Mouse (Mus musculus) kidney, embryonic 16.5 days (tissue): ENCODE results near the gene Zfp574. TPM values are rescaled to one million over a fixed set of nuclear protein-coding genes. Genes with fewer than 3 reads are reported as not detected.

ENCODE experiments used
- ATAC-seq: fragments of 200-750 bp; cut with Nextera tagmentation; 2 replicates; pipeline ENCODE4 v1.8.0; 2017; ENCODE audit warnings: moderate TSS enrichment; ENCODE audit not compliant: low FRiP score, low TSS enrichment
- H3K27ac ChIP-seq: fragments of 300-500 bp; sonication (generic); 2 replicates; pipeline ENCODE4 v1.5.1; 2014; ENCODE audit warnings: low read length
- H3K27me3 ChIP-seq: fragments of 300-500 bp; sonication (generic); 2 replicates; pipeline ENCODE4 v1.6.1; 2014; ENCODE audit warnings: low read length, control low read depth, mixed read lengths; ENCODE audit not compliant: insufficient read depth
- H3K36me3 ChIP-seq: fragments of 300-500 bp; sonication (generic); 2 replicates; pipeline ENCODE4 v1.6.1; 2014; ENCODE audit warnings: low read length, control low read depth, mixed read lengths; ENCODE audit not compliant: insufficient read depth
- H3K4me1 ChIP-seq: fragments of 300-500 bp; sonication (generic); 2 replicates; pipeline ENCODE4 v1.6.1; 2014; ENCODE audit warnings: low read length, control low read depth, mixed read lengths; ENCODE audit not compliant: insufficient read depth
- H3K4me2 ChIP-seq: fragments of 300-500 bp; sonication (generic); replicated peaks from 2 replicates; pipeline ENCODE4 v1.6.1; 2014; ENCODE audit warnings: low read depth, low read length
- H3K4me3 ChIP-seq: fragments of 300-500 bp; sonication (generic); 2 replicates; pipeline ENCODE4 v1.5.1; 2014; ENCODE audit warnings: mild to moderate bottlenecking, low read length
- H3K9ac ChIP-seq: fragments of 300-500 bp; sonication (generic); replicated peaks from 2 replicates; pipeline ENCODE4 v1.6.1; 2014; ENCODE audit warnings: low read length
- H3K9me3 ChIP-seq: fragments of 300-500 bp; sonication (generic); 2 replicates; pipeline ENCODE4 v1.6.1; 2016; ENCODE audit warnings: low read length, control low read depth
- WGBS: fragments of 180-500 bp; shearing (Covaris S2); extraction: QIAGEN DNeasy Blood & Tissue Kit; methylation state at CpG from one replicate; pipeline ENCODE4 v1.1.7; 2014; 5-methylcytosine and 5-hydroxymethylcytosine counted together
- microRNA-seq: library from miRNA; unstranded; fragments of <30 nt; microRNA quantifications from one replicate; pipeline ENCODE4, GENCODE M21; 2016
- polyA plus RNA-seq: library from polyadenylated mRNA; unstranded; fragments of >200 nt; fragmentation: Nextera tagmentation; extraction: Ambion mirVana; gene quantifications from 2 replicates; pipeline ENCODE4 v1.2.1, GENCODE M21; 2015

The Zfp574 gene
- polyA plus RNA-seq, 1 experiment from 2014 or later: 37.7 TPM

GRCm38 (mm10) chr7:25125716-25126281 is 53.4 kb downstream of the Zfp574 start:
- Histone ChIP-seq H3K9ac (no peak overlapping the region), H3K36me3 (no peaks in the 10 kb centered on the region), H3K9me3 (no peaks in the 10 kb centered on the region), H3K4me1 (no peaks in the 10 kb centered on the region), H3K4me3 (no peak overlapping the region), H3K27ac (no peak overlapping the region), H3K4me2 (no peak overlapping the region), H3K27me3 (no peaks in the 10 kb centered on the region)
- no peak for ATAC-seq
- WGBS: 72% methylated on average over 10 of the region's 10 CpGs

DNA sequence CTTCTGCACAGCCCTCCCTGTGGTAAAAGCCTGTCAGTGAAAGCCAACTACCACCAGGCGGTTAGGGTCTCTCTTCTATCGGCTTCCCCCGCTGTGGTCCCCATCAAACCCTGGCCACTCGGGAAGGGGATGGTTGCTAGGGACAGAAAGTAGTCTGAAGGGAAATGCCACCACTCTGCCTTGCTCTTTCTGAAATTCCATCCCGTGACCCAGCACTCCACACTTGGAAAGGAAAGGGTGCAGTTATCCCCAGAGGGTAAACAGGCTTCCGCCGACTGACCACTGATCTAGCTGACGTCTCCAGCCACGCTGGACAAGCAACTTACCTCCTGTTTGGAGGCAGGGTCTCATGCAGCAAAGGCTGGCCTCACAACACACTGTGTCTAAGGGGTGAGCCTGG is 55.6 kb downstream of the Zfp574 start:
- Histone ChIP-seq H3K4me1 (no peaks in the 10 kb centered on the region), H3K9me3 (no peaks in the 10 kb centered on the region), H3K36me3 (no peaks in the 10 kb centered on the region), H3K27ac (no peak overlapping the region), H3K4me3 (no peak overlapping the region), H3K9ac (no peak overlapping the region), H3K4me2 (no peak overlapping the region), H3K27me3 (peaks cover 16% of the 10 kb centered on the region)
- ATAC-seq: no peak
- WGBS: 60% methylated on average over 9 of the region's 9 CpGs

- Histone ChIP-seq H3K9ac (no peak overlapping the region), H3K4me2 (no peak overlapping the region), H3K9me3 (no peaks in the 10 kb centered on the region), H3K4me1 (no peaks in the 10 kb centered on the region), H3K27me3 (peaks cover 30% of the 10 kb centered on the region), H3K36me3 (no peaks in the 10 kb centered on the region), H3K27ac (no peak overlapping the region), H3K4me3 (no peak overlapping the region)
- WGBS: 49% methylated on average over 13 of the region's 13 CpGs
- no peak for ATAC-seq
Observed at GRCm38 (mm10) chr7:25129390-25129979, 57.1 kb downstream of the Zfp574 start.

DNA sequence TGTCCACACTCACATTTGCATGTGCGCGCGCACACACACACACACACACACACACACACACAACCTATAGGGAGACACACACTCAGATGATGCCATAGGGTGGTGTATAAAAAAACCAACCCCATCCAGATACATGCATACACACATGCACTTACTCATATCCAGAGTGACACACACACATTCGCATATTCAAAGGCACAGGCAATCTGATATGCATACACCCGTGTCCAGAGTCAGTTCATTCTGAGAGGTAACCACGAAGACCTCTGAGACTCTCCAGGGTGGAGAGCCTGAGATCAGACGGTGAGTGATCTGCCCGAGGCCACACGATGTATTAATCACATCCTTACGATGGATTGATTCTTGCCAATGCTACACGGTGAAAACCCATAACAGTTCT is 58.2 kb downstream of the Zfp574 start:
- no peak overlapping the region for H3K9ac ChIP-seq
- H3K27ac ChIP-seq: no peak overlapping the region
- H3K4me3 ChIP-seq: no peak overlapping the region
- H3K27me3 ChIP-seq: peaks cover 40% of the 10 kb centered on the region
- ATAC-seq: no peak
- H3K36me3 ChIP-seq: no peaks in the 10 kb centered on the region
- H3K4me2 ChIP-seq: no peak overlapping the region
- no peaks in the 10 kb centered on the region for H3K4me1 ChIP-seq
- H3K9me3 ChIP-seq: peaks cover 3% of the 10 kb centered on the region; the same call in 1 of the 2 replicates
- WGBS: 81% methylated on average over 11 of the region's 11 CpGs

DNA sequence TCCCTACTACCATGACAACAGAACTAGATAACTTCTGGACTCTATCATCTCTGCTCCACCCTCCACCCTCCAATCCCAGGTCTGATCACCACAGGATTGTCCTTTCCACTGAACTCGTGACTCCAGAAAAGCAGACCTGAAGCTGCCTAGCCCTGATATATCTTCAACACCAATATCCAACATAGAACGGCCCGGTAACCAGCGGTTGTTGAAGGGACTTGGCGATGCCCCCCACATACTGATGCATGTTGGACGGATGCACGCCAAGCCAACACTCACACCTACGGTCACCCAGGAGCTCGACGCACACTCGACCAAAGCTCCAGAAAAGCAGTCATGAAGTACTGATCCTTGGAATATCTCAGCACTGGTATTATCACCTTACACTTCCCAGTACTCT is 58.9 kb downstream of the Zfp574 start:
- Histone ChIP-seq H3K9me3 (peaks cover 5% of the 10 kb centered on the region; the same call in 1 of the 2 replicates), H3K4me3 (no peak overlapping the region), H3K27ac (no peak overlapping the region), H3K27me3 (peaks cover 42% of the 10 kb centered on the region), H3K9ac (no peak overlapping the region), H3K4me2 (no peak overlapping the region), H3K36me3 (no peaks in the 10 kb centered on the region), H3K4me1 (no peaks in the 10 kb centered on the region)
- ATAC-seq: no peak
- WGBS: 89% methylated on average over 11 of the region's 11 CpGs

GRCm38 (mm10) chr7:25132318-25132960 is 60.1 kb downstream of the Zfp574 start:
- ATAC-seq: no peak
- H3K36me3 ChIP-seq: no peaks in the 10 kb centered on the region
- no peak overlapping the region for H3K4me2 ChIP-seq
- peaks cover 5% of the 10 kb centered on the region; the same call in 1 of the 2 replicates for H3K9me3 ChIP-seq
- H3K4me1 ChIP-seq: no peaks in the 10 kb centered on the region
- 6% methylated on average over 25 of the region's 25 CpGs for WGBS
- peaks cover 42% of the 10 kb centered on the region for H3K27me3 ChIP-seq
- no peak overlapping the region for H3K4me3 ChIP-seq
- no peak overlapping the region for H3K9ac ChIP-seq
- H3K27ac ChIP-seq: no peak overlapping the region

Small RNA genes within 50 kb of the gene (microRNA-seq; reads per million reads assigned to microRNA genes)
- not detected for gene Mir6537

Other genes starting within 250 kb of the Zfp574 start
- 8.3 and 21.9 TPM in 2 replicates for gene Gm9844, start 210.4 kb upstream of the Zfp574 start, polyA plus RNA-seq
- gene Lypd4, start 202.6 kb upstream of the Zfp574 start, polyA plus RNA-seq: not detected in 2 replicates
- gene Dmrtc2, start 202.5 kb upstream of the Zfp574 start, polyA plus RNA-seq: not detected in 2 replicates
- gene Rps19, start 188.2 kb upstream of the Zfp574 start, polyA plus RNA-seq: 2,217 and 2,364 TPM in 2 replicates
- gene Cd79a, start 175.2 kb upstream of the Zfp574 start, polyA plus RNA-seq: 1.8 and 2.0 TPM in 2 replicates
- gene Arhgef1, start 169.7 kb upstream of the Zfp574 start, polyA plus RNA-seq: 94.7 and 105 TPM in 2 replicates
- not detected in 2 replicates for gene Gm4881, start 128.1 kb upstream of the Zfp574 start, polyA plus RNA-seq
- 183 and 199 TPM in 2 replicates for gene Rabac1, start 99.8 kb upstream of the Zfp574 start, polyA plus RNA-seq
- gene Atp1a3, start 66.6 kb upstream of the Zfp574 start, polyA plus RNA-seq: 0.66 and 1.5 TPM in 2 replicates
- 5.1 and 6.3 TPM in 2 replicates for gene Grik5, start 221 bp upstream of the Zfp574 start, polyA plus RNA-seq
- gene Pou2f2, start 107.2 kb downstream of the Zfp574 start, polyA plus RNA-seq: 0.40 and 0.99 TPM in 2 replicates
- 12.0 and 13.2 TPM in 2 replicates for gene Dedd2, start 148.0 kb downstream of the Zfp574 start, polyA plus RNA-seq
- gene Zfp526, start 148.9 kb downstream of the Zfp574 start, polyA plus RNA-seq: 2.7 and 3.0 TPM in 2 replicates
- gene Gsk3a, start 165.3 kb downstream of the Zfp574 start, polyA plus RNA-seq: 9.0 and 9.9 TPM in 2 replicates
- 12.5 and 15.2 TPM in 2 replicates for gene Erf, start 178.2 kb downstream of the Zfp574 start, polyA plus RNA-seq
- gene Cic, start 195.1 kb downstream of the Zfp574 start, polyA plus RNA-seq: 28.9 and 30.8 TPM in 2 replicates
- gene Pafah1b3, start 225.4 kb downstream of the Zfp574 start, polyA plus RNA-seq: 197 and 199 TPM in 2 replicates
- 0.84 and 0.98 TPM in 2 replicates for gene Prr19, start 228.8 kb downstream of the Zfp574 start, polyA plus RNA-seq
- gene Tmem145, start 233.5 kb downstream of the Zfp574 start, polyA plus RNA-seq: 0.10 and 0.67 TPM in 2 replicates
- 16.9 and 18.2 TPM in 2 replicates for gene Megf8, start 244.6 kb downstream of the Zfp574 start, polyA plus RNA-seq